Mouse (Mus musculus): ENCODE data around the gene Phf23. TPM values are rescaled to one million over a fixed set of nuclear protein-coding genes. Genes with fewer than 3 reads are reported as not detected.

Gene Phf23
- 27.4 and 54.8 TPM in 2 replicates for total RNA-seq (2014; rRNA removed; ENCODE audit: low replicate concordance)
- 30.3 and 34.2 TPM in 2 replicates for polyA plus RNA-seq (2015; fragmentation: Nextera tagmentation; extraction: Ambion mirVana)

- ATAC-seq (ENCODE audit: insufficient read depth, low read depth) = peak; percentile 76
Measured at GRCm38 (mm10) chr11:69995391-69995960, at the start of gene Phf23. Phf23 (plus strand) TSS chr11:69995777.

GRCm38 (mm10) chr11:69945997-69946891 is 49.3 kb upstream of the Phf23 start:
- H3K27me3 ChIP-seq (ENCODE audit: control insufficient read depth, insufficient read depth, low read length) = no peaks in the 10 kb centered on the region
- TF ChIP-seq EP300 (IDR thresholded peaks at IDR 0.05; ENCODE audit: low read depth) = no peak
- peaks cover 38% of the 10 kb centered on the region for H3K36me3 ChIP-seq (replicated peaks; ENCODE audit: control insufficient read depth, insufficient read depth, low read length)
- peak overlapping the region; percentile 94 for H3K27ac ChIP-seq (ENCODE audit: low read depth)
- H3K4me2 ChIP-seq (ENCODE audit: low read depth, low read length) = peak overlapping the region; percentile 62
- 83% methylated on average over 18 of the region's 18 CpGs for WGBS
- peak overlapping the region; percentile 60 for H3K4me3 ChIP-seq (ENCODE audit: low read depth, low read length)
- peak overlapping the region; percentile 50 for H3K9ac ChIP-seq (replicated peaks; ENCODE audit: low read depth, low read length)
- H3K9me3 ChIP-seq (replicated peaks; ENCODE audit: control insufficient read depth, low read length) = no peaks in the 10 kb centered on the region
- H3K4me1 ChIP-seq (ENCODE audit: control insufficient read depth, insufficient read depth) = peaks cover 11% of the 10 kb centered on the region
- ATAC-seq (ENCODE audit: insufficient read depth, low read depth) (no peak), DNase-seq (ENCODE audit: low spot score) (no peak)

More at GRCm38 (mm10) chr11:69995391-69995960, at the start of gene Phf23:
- Histone ChIP-seq H3K27me3 (ENCODE audit: control insufficient read depth, insufficient read depth, low read length) (no peaks in the 10 kb centered on the region), H3K9me3 (replicated peaks; ENCODE audit: control insufficient read depth, low read length) (no peaks in the 10 kb centered on the region), H3K4me1 (ENCODE audit: control insufficient read depth, insufficient read depth) (peaks cover 9% of the 10 kb centered on the region), H3K9ac (replicated peaks; ENCODE audit: low read depth, low read length) (peak within 1 kb of the TSS; percentile 95), H3K4me3 (ENCODE audit: low read depth, low read length) (peak within 1 kb of the TSS; percentile 96), H3K27ac (ENCODE audit: low read depth) (peak within 1 kb of the TSS; percentile 97), H3K36me3 (replicated peaks; ENCODE audit: control insufficient read depth, insufficient read depth, low read length) (peaks cover 37% of the 10 kb centered on the region), H3K4me2 (ENCODE audit: low read depth, low read length) (peak within 1 kb of the TSS; percentile 82)
- TF ChIP-seq EP300 (IDR thresholded peaks at IDR 0.05; ENCODE audit: low read depth) = peak; percentile 91
- peak; percentile 54 for TF ChIP-seq CTCF (IDR thresholded peaks at IDR 0.05; ENCODE audit: low read depth)
- WGBS = 2% methylated on average over 36 of the region's 36 CpGs
- DNase-seq (ENCODE audit: low spot score) = peak; percentile 100

- H3K4me3 ChIP-seq (ENCODE audit: low read depth, low read length) = peak overlapping the region; percentile 60
- H3K27me3 ChIP-seq (ENCODE audit: control insufficient read depth, insufficient read depth, low read length) = no peaks in the 10 kb centered on the region
- peak overlapping the region; percentile 94 for H3K27ac ChIP-seq (ENCODE audit: low read depth)
- peaks cover 11% of the 10 kb centered on the region for H3K4me1 ChIP-seq (ENCODE audit: control insufficient read depth, insufficient read depth)
- ATAC-seq (ENCODE audit: insufficient read depth, low read depth) (peak; percentile 68), DNase-seq (ENCODE audit: low spot score) (peak; percentile 77)
- H3K9ac ChIP-seq (replicated peaks; ENCODE audit: low read depth, low read length) = peak overlapping the region; percentile 50
- peaks cover 34% of the 10 kb centered on the region for H3K36me3 ChIP-seq (replicated peaks; ENCODE audit: control insufficient read depth, insufficient read depth, low read length)
- H3K9me3 ChIP-seq (replicated peaks; ENCODE audit: control insufficient read depth, low read length) = no peaks in the 10 kb centered on the region
- WGBS = 4% methylated on average over 29 of the region's 29 CpGs
- peak overlapping the region; percentile 62 for H3K4me2 ChIP-seq (ENCODE audit: low read depth, low read length)
- TF ChIP-seq EP300 (IDR thresholded peaks at IDR 0.05; ENCODE audit: low read depth) = peak; percentile 67; the same call in 1 of the 2 replicates
- no peak for TF ChIP-seq CTCF (IDR thresholded peaks at IDR 0.05; ENCODE audit: low read depth)
Measured at GRCm38 (mm10) chr11:69947337-69948065, 48.1 kb upstream of the Phf23 start.

GRCm38 (mm10) chr11:69948066-69948762 is 47.4 kb upstream of the Phf23 start, which contains the start of gene Slc2a4:
Slc2a4 (minus strand) TSS chr11:69948188.
- Histone ChIP-seq H3K4me1 (ENCODE audit: control insufficient read depth, insufficient read depth) (peaks cover 11% of the 10 kb centered on the region), H3K27ac (ENCODE audit: low read depth) (peak within 1 kb of the TSS; percentile 94), H3K27me3 (ENCODE audit: control insufficient read depth, insufficient read depth, low read length) (no peaks in the 10 kb centered on the region), H3K9ac (replicated peaks; ENCODE audit: low read depth, low read length) (peak within 1 kb of the TSS; percentile 50), H3K9me3 (replicated peaks; ENCODE audit: control insufficient read depth, low read length) (no peaks in the 10 kb centered on the region), H3K4me3 (ENCODE audit: low read depth, low read length) (peak within 1 kb of the TSS; percentile 60), H3K4me2 (ENCODE audit: low read depth, low read length) (peak within 1 kb of the TSS; percentile 62), H3K36me3 (replicated peaks; ENCODE audit: control insufficient read depth, insufficient read depth, low read length) (peaks cover 27% of the 10 kb centered on the region)
- under 1% methylated on average over 34 of the region's 34 CpGs for whole genome bisulfite sequencing
- DNase-seq (ENCODE audit: low spot score) (peak; percentile 94), ATAC-seq (ENCODE audit: insufficient read depth, low read depth) (peak; percentile 90)
- TF ChIP-seq EP300 (IDR thresholded peaks at IDR 0.05; ENCODE audit: low read depth) = no peak; the same call in 1 of the 2 replicates
- TF ChIP-seq CTCF (IDR thresholded peaks at IDR 0.05; ENCODE audit: low read depth) = no peak

Measured in heart, postnatal 0 days (tissue).